Mouse (Mus musculus): ENCODE measurements around the gene Wars. TPM values are rescaled to one million over a fixed set of nuclear protein-coding genes. Genes with fewer than 3 reads are reported as not detected.

Wars gene
- 10 to 100 TPM; 52.8 to 85.9 TPM for polyA plus RNA-seq (2017; shearing (Covaris generic))

DNA sequence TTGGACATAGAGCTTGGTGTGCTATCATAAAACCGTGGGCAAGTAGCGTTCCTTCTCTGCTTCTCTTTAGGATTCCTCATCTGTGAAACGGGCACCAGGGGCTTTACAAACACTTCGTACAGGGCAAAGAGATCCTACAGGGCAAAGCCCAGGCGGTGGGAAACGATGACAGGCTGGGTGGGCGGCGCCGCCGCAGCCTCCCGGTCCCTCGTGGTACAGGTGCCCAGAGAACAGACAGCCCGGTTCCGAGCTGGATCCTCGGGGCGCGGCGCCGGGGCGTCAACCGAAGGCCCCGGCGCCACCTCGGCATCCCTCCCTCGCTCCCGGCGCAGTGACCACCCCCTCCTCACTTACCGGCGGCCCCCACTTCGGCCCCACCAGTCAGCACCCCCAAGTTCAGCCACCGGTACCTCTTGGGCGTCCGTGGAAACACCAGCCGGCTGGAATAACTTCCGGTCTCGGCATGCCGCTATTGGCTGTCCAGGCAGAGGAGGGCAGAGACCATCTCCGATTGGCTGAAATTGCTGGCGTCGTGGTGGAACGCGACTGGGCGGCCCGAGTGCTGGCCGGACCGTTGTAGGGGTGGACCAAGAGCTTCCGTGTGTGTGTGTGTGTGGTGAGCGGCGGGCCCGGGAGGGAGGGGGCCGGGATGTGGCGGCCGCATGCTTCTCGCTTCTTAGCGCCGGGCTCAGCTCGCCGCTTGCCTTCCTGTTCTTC, at the start of gene Wars:
TSS of gene Wars (minus strand) at position 460 of the 717 bp plus-strand sequence.
- ATAC-seq = peak; percentile 91

DNA sequence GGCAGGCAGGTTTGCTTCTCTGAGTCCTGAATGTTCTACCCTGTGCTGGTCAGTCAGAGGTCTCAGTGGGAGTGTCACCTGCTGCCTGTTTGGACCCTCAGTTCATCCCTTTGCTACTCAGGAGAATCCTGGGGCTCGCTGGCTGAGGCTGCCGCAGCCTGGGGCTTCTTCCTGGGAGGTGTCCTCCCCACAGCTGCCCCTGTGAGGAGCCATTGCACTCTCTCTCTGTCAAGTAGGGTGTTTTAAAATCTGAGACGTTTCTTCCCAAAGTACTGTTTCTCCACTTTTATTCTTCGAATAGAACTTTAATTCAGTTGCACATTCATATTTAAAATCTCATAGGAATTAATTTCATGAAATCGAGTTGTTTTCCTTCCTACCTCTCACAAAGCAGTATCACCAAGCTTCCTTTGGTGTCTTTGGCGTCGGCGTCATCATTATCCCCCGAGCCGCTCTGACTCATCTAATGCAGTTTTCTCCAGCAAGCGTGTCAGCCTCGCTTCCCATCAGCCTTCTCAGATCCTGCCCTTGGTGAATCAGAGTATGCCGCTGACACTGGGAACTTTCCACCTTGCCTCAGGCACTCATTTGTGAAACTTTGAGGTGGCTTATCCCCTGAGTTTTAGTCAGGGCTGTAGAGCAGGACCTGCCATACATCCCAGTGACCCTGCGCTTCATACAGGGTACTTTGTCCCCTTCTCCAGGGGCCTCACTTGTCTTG, 48.4 kb upstream of the Wars start:
- no peak for ATAC-seq

DNA sequence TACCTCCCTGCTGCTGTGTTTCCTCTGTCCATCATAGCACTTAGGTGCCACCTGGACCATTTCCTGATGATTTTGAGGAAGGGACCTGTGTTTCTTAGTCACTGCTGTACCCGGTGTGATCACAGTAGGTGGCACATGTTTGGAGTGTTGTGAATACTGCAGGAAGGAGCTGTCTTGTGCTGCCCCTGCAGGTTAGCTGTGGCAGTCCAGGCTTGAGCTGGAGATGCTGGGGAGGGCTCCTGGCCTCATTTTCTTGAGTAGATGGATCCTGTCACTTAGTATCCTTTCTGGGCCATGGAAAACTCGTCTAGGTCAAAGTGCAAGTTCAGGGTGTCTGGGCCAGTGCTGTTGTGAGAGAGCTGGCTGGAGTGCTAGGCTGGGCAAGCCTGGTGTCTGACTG, 47.3 kb upstream of the Wars start:
- ATAC-seq = no peak

DNA sequence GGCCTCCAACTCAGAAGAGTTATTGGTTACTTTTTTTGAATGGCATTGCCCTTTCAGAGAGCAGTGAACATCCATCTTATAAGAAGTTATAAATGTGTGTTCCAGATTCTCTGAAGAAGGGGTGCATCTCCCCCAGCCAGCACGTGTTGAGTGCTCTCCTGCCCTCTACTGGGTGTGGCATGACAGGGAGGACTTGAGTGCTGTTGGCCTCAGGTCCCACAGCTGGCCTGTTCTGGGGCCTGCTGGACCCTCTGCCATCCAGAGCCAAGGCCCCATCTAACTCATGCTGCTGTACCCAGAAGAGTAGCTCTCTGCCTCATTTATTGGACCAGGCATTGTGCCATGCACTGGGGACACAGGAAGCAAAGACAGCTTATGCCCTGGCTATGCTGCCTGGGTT, 46.3 kb upstream of the Wars start:
- ATAC-seq = no peak

DNA sequence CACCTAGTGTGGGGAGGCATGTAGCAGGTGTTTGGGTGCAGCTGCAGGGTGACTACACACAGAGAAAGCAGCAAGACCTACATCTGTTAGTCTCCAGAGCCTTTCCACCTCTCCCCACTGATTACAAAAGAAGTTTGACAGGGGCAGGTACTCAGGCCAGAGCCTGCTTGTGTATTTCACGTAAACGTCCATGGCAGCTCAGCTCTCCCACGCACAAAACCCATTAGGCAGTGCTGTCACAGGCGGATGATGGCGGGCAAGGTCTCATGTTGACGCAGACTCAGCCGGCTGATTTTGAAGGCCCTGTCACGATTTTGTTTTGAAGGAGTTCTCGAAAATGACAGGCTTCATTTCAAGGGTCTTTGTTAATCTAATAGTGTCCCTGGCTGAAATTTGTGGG, 45.3 kb upstream of the Wars start:
- ATAC-seq = no peak

DNA sequence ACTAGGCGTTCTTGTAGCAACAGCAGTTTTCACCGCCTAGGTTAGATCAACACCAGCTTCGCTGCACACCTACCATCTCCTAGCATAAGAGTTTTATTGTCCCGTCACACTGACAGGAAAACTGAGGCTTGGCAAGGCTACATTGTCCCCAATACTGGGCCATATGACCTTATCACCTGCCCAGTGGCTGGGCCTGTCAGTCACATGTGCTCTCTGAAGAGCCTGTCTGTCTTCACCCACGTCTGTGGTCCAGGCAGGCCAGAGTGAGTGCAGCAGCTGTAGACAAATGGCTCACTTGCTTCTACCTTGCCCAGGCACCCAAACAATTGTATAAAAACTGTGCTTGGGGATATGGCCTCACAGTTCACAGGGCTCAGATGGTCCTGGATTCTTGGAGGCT, 44.9 kb upstream of the Wars start:
- no peak for ATAC-seq

DNA sequence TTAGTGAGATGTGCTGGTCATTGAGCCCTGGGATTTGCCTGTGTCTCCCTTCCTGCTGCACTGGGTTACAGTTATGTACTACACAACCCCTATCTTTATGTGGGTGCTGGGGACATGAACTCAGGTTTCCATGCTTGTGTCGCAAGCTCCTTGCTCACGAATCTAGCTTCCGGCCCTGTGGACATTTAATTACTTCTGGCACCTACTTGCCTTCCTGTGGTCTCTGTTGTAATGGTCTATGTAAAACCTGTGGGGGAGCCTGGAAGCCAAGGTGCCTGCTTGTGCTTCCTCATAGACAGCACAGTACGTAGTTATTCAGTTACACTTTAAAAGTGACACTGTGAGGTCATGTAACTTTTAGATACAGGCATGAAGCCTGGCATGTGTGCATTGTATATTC, 43.5 kb upstream of the Wars start:
- ATAC-seq = no peak

DNA sequence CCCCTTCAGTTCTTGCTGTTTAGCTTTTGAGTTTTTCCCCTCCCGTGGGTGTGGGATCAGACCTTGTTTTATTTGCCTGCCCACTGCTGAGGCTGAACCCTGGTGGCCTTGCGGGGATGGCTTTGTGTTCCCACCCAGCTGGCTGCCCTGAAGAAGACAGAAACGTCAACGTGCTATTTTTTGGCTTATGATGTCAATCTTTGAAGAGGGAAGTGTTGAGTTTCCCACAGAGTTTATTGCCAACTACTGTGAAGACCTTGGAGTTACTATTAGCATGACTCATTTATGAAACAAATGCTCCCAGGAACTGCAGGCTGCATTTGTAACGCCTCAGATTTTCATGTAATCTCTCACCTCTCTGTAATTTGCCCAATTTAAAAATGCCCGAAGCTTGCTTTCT, 42.9 kb upstream of the Wars start:
- no peak for ATAC-seq

DNA sequence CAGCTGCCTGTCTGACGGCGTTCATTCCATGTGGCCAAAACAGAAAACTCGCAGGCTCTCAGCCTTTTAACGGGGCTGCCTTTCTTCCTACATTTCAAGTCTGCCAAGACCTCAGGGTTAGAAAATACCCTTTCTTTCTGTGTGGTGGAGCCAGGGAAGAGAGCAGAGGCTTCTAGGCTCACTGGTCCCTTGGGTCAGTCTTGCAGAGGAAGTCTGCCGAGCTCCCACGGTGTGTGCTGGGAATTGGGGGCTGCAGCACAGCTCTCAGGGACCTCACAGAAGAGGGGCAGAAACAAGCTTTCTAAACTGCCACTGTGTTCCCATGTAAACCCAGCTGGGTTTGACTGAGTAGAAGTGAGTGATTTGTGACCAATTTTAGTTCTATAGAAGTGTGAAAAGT, 40.3 kb upstream of the Wars start:
- no peak for ATAC-seq

DNA sequence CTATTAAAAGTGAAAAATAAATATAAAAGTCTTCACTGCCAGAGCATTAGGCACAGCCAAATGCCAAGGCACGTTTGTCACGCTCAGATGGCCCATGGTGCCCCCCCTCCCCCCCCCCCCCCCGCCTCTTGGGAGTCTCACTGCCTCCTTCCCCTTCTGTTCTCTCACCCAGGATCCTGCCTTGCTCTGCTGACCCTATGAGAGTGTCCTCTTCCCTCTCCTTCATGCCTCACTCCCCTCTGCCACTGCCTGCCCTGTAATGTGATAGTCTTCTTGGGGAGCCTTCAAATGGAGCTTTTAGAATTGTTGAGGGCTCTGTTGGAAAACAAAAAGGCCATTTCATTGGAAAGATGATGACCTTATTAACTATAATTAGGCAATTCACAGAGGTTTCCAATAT, 38.1 kb upstream of the Wars start:
- ATAC-seq = no peak

DNA sequence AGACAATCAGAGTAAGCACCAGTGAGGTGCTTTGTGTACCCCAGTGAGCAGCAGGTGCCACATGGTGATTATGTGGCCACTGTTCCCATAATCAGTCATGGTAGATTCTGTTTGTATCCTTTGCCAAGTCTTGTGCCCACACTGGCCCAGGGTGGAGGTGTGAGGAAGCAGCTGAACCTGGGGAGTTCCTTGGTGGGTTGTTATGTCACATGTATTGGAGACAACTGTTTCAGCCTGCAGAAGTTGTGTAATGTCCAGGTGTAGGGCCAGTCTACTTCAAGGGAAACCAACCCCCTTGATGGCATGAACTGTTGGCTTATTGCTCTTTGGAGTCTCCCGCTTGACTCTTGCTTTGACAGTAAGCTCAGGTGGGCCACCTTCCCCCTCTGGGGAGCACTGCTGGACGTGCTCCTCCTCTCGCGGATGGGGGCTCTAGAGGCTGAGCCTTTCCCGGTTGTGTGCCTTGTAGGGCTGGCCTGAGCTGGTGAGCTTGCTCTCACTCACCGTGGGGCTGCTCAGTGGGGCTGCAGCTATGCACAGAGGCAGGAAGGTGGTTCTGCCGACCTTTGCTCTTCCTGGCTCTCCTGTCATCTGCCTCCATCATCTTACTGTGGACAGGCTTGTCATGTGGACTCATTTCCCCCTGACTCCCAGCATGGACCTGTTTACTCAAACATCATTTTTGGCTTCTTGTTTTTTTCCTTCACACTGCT, 37.5 kb upstream of the Wars start:
- ATAC-seq = no peak

DNA sequence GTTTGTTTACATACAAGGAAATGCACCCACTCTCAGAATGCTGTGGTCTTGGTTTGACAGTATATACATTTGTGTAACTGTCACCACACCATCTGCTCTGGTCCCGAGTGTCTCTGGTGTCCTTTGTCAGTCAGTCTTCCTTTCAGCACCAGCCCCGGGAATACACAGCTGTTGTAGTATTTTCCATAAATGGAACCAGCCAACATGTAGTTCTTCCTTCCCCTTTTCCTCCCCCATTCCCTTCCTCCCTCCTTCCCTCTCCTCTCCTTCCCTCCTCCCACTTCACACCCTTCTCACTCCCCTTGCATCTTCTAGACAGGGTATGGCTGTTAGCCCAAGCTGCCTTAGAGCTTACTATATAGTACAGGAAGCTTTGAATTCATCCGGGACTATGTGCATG, 35.5 kb upstream of the Wars start:
- no peak for ATAC-seq

DNA sequence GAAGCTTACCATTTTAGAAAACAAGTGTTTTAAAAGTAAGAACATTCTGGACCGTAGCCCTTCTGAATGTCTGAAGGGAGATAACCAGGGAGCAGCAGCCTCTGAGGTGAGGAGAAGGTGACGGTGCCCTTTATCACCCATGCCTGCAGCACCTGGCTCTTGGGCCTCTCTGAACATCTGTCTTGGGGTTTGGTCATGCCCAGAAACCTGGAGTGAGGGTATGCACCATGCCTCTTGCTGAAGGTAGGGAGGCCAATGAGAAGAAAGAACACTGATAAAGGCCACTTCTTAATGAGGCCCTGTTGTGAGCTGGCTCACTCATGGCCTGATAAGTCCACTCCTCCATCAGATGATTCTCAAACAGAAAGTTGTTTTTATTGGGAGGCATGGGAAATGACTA, 34.3 kb upstream of the Wars start:
- no peak for ATAC-seq

DNA sequence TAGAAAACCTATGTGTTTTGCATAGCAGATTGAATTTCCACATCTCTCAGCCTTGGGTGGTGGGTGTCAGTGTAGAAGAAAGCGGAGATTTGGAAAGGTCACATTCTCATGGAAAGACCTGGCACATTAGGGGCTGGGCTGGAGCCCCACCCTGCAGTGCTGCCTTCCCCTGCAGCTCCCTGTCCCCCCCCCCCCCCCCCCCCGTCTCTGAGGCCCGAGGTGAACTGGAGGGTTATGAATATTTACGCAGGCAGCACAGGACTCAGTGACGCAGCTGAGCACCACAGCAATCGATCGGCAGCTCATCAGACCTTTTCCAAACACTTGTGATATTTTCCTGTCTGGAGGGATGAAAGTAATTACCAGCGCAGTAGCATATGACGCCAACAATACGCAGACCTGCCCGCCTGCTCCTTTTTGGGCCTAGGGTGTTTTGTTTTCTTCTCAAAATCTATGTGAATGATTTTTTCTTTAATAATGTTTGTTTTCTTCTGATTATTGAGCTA, 32.7 kb upstream of the Wars start:
- ATAC-seq = no peak

DNA sequence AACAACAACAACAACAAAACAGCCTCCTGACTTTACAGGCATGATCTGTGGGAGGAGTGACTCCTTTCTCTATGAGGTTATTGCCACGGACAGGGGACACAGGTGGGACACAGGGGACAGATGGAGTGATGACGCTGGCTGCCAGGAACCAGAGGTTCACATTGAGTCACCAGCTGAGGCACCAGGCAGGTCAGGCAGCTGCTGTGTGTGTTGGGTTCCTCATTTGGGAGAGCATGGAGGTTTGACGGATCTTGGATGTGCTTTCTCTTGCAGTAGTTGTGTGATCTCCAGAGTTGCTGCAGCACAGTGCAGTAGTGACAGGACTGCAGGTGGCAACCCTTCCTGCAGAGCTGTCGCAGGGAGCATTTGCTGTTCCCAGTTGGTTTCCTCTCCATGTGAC, 24.8 kb upstream of the Wars start:
- no peak for ATAC-seq

DNA sequence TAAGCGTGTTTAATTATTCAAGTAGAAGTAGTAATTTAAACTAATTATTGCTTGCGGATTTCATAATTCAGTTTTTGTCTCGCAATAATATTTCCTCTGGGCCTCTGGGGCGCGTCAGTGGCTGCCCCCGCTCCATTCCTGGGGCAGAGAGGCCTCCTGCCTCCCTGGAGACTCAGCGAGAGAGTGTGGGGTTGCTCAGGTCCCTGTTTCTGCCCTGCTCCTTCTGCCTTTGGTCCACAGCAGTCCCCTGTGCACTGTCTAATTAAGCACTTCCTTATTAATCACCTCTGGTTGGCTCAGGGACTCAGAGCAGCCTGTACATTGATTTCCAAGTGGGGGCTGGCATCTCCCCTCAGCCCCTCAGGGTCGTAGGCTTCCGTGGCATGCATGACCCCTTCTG, 23.5 kb upstream of the Wars start:
- ATAC-seq = no peak

DNA sequence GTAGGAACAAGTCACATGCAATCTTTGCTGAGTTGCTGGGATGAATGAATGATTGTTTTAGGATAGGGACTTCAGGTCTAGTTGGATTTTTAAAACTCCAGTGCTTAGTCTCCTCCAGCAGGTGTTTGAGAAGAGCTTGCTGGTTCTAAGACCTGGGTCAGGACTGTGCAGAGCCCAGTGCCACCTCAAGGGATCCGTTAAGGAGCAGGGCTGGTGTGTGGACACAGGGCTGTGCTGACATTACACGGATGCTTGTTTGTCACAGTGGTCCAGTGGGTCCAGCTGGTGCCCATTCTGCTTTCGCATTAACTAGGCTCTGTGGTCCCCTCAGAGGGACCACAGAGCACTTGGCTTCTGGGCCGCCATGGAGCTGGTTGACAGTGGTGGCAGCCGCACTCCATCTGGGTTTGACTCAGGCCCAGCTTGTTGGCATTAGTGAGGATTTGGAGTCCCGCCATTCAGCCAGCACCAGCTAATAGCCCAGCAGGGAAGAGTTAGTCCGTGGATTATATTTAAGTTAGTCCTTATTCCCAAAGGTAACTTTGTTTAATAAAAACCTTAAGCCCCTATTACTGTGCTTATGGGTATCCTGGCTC, 22.6 kb upstream of the Wars start:
- ATAC-seq = no peak

DNA sequence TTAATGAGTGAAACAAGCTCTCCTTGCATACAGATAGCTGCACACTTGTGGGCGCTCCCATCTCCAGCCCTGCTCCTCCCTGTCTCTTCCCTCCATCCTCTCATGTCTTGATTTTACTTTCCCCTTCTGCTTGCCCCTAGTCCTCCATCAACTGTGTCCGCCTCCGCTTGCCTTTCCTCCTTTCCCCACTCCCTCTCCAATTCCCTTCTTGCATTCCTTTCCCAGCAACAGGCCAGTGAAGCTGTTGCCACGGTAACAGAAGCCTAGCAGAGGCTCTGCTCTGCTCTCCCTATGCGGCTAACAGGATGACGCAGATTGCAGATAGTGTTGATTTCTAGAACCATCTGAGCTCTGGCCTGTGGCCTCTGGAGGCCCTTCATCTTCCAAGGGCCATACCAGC, 21.9 kb upstream of the Wars start:
- ATAC-seq = no peak

DNA sequence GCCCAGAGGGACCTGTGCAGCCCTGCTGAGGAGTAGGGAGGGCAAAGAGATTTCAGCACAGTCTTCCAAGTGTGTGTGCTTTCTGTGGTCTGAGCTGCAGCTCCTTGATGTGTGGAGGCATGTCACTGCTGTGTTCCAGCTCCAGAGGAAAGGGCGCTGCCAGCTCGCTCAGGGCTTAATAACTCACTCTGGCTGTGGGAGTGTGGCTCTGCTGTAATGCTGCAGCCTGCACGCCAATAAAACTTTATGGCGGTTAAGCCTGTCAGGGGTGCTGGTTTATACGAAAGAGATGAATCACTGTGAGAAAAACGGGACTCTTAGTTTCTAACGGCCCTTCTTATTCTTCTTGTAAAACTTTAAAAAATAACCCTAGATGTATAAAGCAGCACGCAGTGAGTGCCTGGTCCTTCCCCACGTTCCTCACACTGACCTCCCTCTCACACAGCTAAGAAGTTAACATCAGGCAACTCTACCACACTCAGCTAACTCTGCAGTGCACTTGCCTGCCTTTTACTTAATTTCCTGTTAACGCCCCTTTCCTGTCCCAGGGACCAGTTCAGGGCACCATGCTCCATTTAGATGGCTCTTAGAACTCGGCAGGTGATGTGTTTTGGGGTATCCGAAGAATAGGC, 20.9 kb upstream of the Wars start:
- ATAC-seq = no peak

DNA sequence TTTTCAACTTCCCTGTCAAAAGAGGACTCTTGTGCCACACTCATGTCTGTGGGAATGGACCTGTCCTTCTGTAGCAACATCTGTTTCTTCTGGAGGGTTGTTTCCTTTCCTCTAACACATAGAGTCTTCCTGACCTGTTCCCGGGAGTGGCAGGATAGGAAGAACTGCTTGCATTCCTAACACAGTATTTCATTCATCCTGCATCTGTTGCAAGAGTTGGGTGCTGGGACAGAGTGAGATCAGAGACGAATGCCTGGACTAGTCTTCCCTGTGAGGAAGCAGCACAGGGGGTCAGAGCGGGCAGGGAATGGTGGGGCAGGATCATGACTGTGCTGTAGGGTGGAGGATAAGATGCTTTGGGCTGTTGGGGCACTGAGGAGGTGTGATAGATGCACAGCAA, 20.2 kb upstream of the Wars start:
- ATAC-seq = no peak

DNA sequence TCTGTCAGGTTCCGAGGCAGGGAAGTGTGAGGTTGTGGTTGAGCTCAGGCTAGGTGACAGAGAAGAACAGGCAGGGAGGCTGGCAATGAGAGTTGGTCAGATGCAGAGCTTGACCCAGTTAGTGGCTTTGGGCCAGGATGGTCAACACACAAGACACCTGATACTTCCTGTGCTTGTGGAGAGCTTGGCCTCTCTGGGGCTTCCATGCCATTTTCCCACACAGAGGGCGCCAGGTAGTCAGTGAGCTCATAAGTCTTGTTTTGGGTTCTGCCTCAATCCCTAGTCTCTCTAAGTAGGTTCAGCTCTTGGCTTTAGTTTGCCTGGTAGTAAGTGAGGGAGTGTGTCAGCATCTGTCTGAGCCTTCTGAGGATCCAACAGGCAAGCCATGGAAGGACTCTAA, 18.5 kb upstream of the Wars start:
- no peak for ATAC-seq

DNA sequence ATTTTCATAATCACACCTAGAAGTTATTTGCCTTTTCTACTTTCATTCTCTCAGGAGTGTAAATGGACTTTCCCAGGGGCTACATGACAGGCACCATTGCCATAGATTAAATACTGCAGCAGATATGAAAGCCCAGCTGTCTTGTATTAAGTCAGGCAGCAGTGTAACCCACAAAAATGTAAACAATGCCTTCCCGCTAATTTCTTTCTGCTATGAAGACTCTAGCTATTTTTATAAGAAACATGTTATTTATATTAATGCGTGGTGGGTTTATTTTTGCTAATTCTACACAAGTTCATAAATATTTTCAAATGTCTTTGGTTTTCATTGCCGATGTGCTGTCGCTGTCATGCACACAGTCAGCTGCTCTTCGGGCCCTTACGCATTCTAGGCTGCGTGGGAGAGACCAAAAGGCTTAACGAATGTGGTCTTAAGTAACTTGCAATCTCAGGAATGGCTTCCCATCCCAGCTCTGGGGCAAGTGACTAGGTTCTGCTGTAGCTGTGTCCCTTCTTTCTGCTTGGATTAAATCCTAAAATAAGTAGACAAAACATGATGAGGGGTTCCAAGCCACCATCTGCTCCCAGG, 16.0 kb upstream of the Wars start:
- no peak for ATAC-seq

All from CD4-positive, CD25-positive, alpha-beta regulatory T cell, adult 4 months (primary cell).